ENCODE assay signal across 8 mouse cellular contexts in the genomic region with DNA sequence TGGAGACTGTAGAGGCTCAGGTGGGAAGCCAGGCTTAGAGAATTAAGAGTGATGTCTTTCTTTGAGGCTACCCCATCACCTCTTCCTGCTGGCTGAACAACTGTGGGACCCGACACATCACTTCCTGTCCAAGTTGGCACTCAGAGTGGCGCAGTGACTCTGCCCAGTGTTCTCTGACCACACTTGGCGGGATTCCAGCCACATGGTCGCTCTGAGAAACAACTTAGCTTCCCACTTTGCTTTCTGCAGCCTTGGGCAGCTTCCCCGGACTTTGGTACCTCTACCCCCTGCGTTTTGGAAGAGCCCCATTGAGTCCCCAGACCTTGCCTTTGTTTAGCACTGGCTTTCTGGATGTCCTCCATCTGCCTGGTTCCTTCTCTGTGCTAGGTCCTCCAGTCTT. TPM values are rescaled to one million over a fixed set of nuclear protein-coding genes. Genes with fewer than 3 reads are reported as not detected.
DNase-seq lines count a peak whose midpoint lies in the region; ATAC-seq and TF ChIP-seq lines count a peak whose summit lies in the region.

No protein-coding gene starts in this region.

- DNase-seq in gastrocnemius, adult 2 months, result peak; percentile 38
- no peak for DNase-seq in gastrocnemius, adult 8-10 months (ENCODE audit: low spot score in 2 of 2)
- DNase-seq in adipocyte (ENCODE audit: low spot score), result peak; percentile 15
- DNase-seq in frontal cortex, postnatal 10 days (ENCODE audit: low spot score in 2 of 2), result peak; percentile 42 to 56
- peak; percentile 54 to 72 for DNase-seq in layer of hippocampus, adult 2 months (ENCODE audit: low spot score in 2 of 2)
- peak; percentile 49 for DNase-seq in ovary, postnatal 14 days (ENCODE audit: low spot score)
- no peak for DNase-seq in thymus, postnatal 25 days
- DNase-seq in midbrain, embryonic 11.5 days (ENCODE audit: low spot score, missing footprints), result no peak

- peaks cover 3% of the 10 kb centered on the region; the same call in 1 of the 2 replicates for H3K9me3 ChIP-seq in midbrain, embryonic 11.5 days (ENCODE audit: control insufficient read depth, low read length)

- H3K4me1 ChIP-seq in midbrain, embryonic 11.5 days (ENCODE audit: control insufficient read depth, insufficient read depth, low read length), result peaks cover 3% of the 10 kb centered on the region; the same call in 1 of the 2 replicates

- WGBS in midbrain, embryonic 11.5 days, result 87% methylated on average over 6 of the region's 6 CpGs

- ATAC-seq in midbrain, embryonic 11.5 days (ENCODE audit: low FRiP score), result no peak

- TF ChIP-seq CTCF in gastrocnemius, adult 2 months (IDR thresholded peaks at IDR 0.05), result no peak
- no peak for TF ChIP-seq CTCF in layer of hippocampus, adult 2 months (conservative IDR thresholded peaks at IDR 0.05)

- no peaks in the 10 kb centered on the region for H3K27me3 ChIP-seq in midbrain, embryonic 11.5 days (ENCODE audit: control insufficient read depth, insufficient read depth, low read length)

- intact Hi-C loops in gastrocnemius, adult 2 months (cut with DNase I), result no loop called here

- H3K4me3 ChIP-seq in gastrocnemius, adult 2 months, result no peak overlapping the region
- H3K4me3 ChIP-seq in layer of hippocampus, adult 2 months, result no peak overlapping the region
- no peak overlapping the region for H3K4me3 ChIP-seq in midbrain, embryonic 11.5 days (ENCODE audit: low read depth, low read length)

- no peak overlapping the region for H3K4me2 ChIP-seq in midbrain, embryonic 11.5 days

- no peak overlapping the region for H3K9ac ChIP-seq in midbrain, embryonic 11.5 days (ENCODE audit: low read length)

- H3K36me3 ChIP-seq in midbrain, embryonic 11.5 days (ENCODE audit: control insufficient read depth, insufficient read depth, low read length), result no peaks in the 10 kb centered on the region

- no peak overlapping the region; the same call in 1 of the 2 replicates for H3K27ac ChIP-seq in gastrocnemius, adult 2 months
- peak overlapping the region; percentile 28; the same call in 1 of the 2 replicates for H3K27ac ChIP-seq in layer of hippocampus, adult 2 months
- H3K27ac ChIP-seq in midbrain, embryonic 11.5 days (ENCODE audit: low read depth, low read length), result no peak overlapping the region

RNA-seq across cellular contexts. Expression of a gene that starts 31.8 kb away (rescaled TPM):
- total RNA-seq in gastrocnemius, adult 2 months (2021), result 10 to 100 TPM; 17.4 to 19.2 TPM
- 10 to 100 TPM; 21.4 to 27.9 (median 24.4) TPM for total RNA-seq in gastrocnemius, adult 8-10 months (2022)
- 10 to 100 TPM; 18.5 to 20.1 TPM for total RNA-seq in layer of hippocampus, adult 2 months (2021)
- 12.9 and 13.3 TPM in 2 replicates for polyA plus RNA-seq in midbrain, embryonic 11.5 days (2014; fragmentation: Nextera tagmentation; extraction: Ambion mirVana)

Comparison
In these comparisons a context has a peak if more than half of its experiments do, and no peak if none do; other contexts are left out.
1. DNase-seq: peak in gastrocnemius, adult 2 months (single experiment), adipocyte (single experiment), frontal cortex, postnatal 10 days (2 of 2), layer of hippocampus, adult 2 months (2 of 2) and ovary, postnatal 14 days (single experiment); none in gastrocnemius, adult 8-10 months (0 of 2), thymus, postnatal 25 days (single experiment) and midbrain, embryonic 11.5 days (single experiment).